Mouse (Mus musculus): ENCODE data around the gene Olfr1032.

GRCm38 (mm10) chr2:85973595-85973994, 31.7 kb upstream of the Olfr1032 start, which contains the start of gene Olfr1029:
- TF ChIP-seq CTCF (IDR thresholded peaks at IDR 0.05; ENCODE audit: control insufficient read depth, insufficient read depth, low read length): no peak
- TF ChIP-seq POLR2A (IDR thresholded peaks at IDR 0.05; ENCODE audit: borderline replicate concordance, control insufficient read depth, low read depth, low read length): no peak

Measured in bone marrow, adult 2 months (tissue).